Mouse (Mus musculus): ENCODE results near the gene Ssu2.

GRCm38 (mm10) chr6:112396352-112396751 lies 8.5 kb upstream of the Ssu2 start:
- TF ChIP-seq CTCF (IDR thresholded peaks at IDR 0.05; ENCODE audit: low read depth, low read length) (no peak), POLR2A (IDR thresholded peaks at IDR 0.05; ENCODE audit: borderline replicate concordance, low read depth, low read length) (no peak)

Data from bone marrow macrophage, adult 2 months (primary cell).